Comparison of ENCODE assay signal across 12 mouse cellular contexts in genomic region chr1:80727403-80727802, GRCm38 (mm10).
"Had no signal": no experiment of that assay in that cellular context is flagged by ENCODE, and none has a peak within 500 bp of the region (broad histone marks: within the 10 kb centered on the region; RNA-seq: fewer than 3 reads in every experiment).

No protein-coding gene starts in this region.

- H3K36me3 ChIP-seq: limb, embryonic 13.5 days; liver, embryonic 15.5 days; lung, embryonic 15.5 days; midbrain, embryonic 12.5 days; neural tube, embryonic 13.5 days had no signal

- ATAC-seq: midbrain, embryonic 16.5 days had no signal

- H3K4me2 ChIP-seq: limb, embryonic 13.5 days; liver, embryonic 15.5 days; lung, embryonic 15.5 days; midbrain, embryonic 12.5 days; neural tube, embryonic 13.5 days had no signal

- H3K27me3 ChIP-seq: limb, embryonic 13.5 days; liver, embryonic 15.5 days; lung, embryonic 15.5 days; midbrain, embryonic 12.5 days; neural tube, embryonic 13.5 days had no signal

- H3K9ac ChIP-seq: limb, embryonic 13.5 days; liver, embryonic 15.5 days; lung, embryonic 15.5 days; midbrain, embryonic 12.5 days; neural tube, embryonic 13.5 days had no signal

- H3K4me3 ChIP-seq: limb, embryonic 13.5 days; liver, embryonic 15.5 days; lung, embryonic 15.5 days; midbrain, embryonic 12.5 days; neural tube, embryonic 13.5 days had no signal

- DNase-seq: kidney, adult 2 months; kidney, postnatal 36 days; left cerebral cortex, postnatal 4 days; retina, postnatal 1 day; right cerebral cortex, postnatal 14 days; thymus, postnatal 4 days had no signal

- H3K4me1 ChIP-seq: liver, embryonic 15.5 days; lung, embryonic 15.5 days; midbrain, embryonic 12.5 days; neural tube, embryonic 13.5 days had no signal

- H3K9me3 ChIP-seq: limb, embryonic 13.5 days; liver, embryonic 15.5 days; lung, embryonic 15.5 days; midbrain, embryonic 12.5 days; neural tube, embryonic 13.5 days had no signal

- H3K27ac ChIP-seq: limb, embryonic 13.5 days; liver, embryonic 15.5 days; lung, embryonic 15.5 days; midbrain, embryonic 12.5 days; neural tube, embryonic 13.5 days had no signal
